Mouse (Mus musculus): ENCODE measurements around the gene Notch3. TPM values are rescaled to one million over a fixed set of nuclear protein-coding genes. Genes with fewer than 3 reads are reported as not detected.
"Not testable (repeated sequence)": the region's sequence is repeated elsewhere in the genome, so short reads cannot be mapped to it uniquely, and the experiment has no call there.

The Notch3 gene
- 6.1 and 8.3 TPM in 2 replicates for polyA plus RNA-seq (2012; rRNA removed)

DNA sequence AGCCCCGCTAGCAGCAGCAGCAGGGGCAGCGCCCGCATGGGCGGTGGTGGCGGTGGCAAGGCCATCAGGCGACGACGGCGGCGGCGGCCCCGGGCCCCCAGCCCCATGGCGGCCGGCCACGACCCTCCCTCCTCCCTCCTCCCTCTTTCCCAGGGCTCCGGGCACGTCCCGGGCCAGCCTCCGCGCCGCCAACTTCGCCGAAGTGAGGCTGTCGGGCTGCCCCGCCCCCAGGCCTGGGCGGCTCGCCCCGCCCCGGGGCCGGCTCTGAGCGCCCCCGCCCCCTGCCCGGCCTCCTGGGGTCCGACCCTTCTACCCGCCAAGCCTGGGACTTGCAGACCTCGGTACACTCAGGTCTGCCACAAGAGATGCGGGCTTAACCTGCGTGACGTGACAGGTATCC is at the start of gene Notch3:
Gene Notch3, minus strand, starts transcription at position 166 of the 400 bp plus-strand sequence.
- Histone ChIP-seq H3K27me3 (ENCODE audit: control insufficient read depth, insufficient read depth, low read length) (peaks cover 10% of the 10 kb centered on the region), H3K4me3 (ENCODE audit: low read depth, low read length) (peak within 1 kb of the TSS; percentile 58), H3K4me1 (ENCODE audit: control insufficient read depth, insufficient read depth, insufficient read length, low read length) (peaks cover 24% of the 10 kb centered on the region), H3K27ac (ENCODE audit: insufficient read depth, low read depth, low read length) (no peak within 1 kb of the TSS), H3K36me3 (ENCODE audit: control insufficient read depth, insufficient read depth, low read length) (no peaks in the 10 kb centered on the region)
- TF ChIP-seq CTCF (IDR thresholded peaks at IDR 0.05; ENCODE audit: extremely low read depth, insufficient read length, insufficient replicate concordance, low read depth, low read length), result no peak
- no peak for TF ChIP-seq POLR2A (IDR thresholded peaks at IDR 0.05; ENCODE audit: low read depth, low read length)
- 2% methylated on average over 38 of the region's 39 CpGs for WGBS

GRCm38 (mm10) chr17:32215587-32215986 is 48.9 kb upstream of the Notch3 start:
- peaks cover 76% of the 10 kb centered on the region for H3K36me3 ChIP-seq (ENCODE audit: control insufficient read depth, insufficient read depth, low read length)
- WGBS, result 73% methylated on average over 4 of the region's 4 CpGs
- not testable (repeated sequence) for H3K4me3 ChIP-seq (ENCODE audit: low read depth, low read length); H3K27ac ChIP-seq (ENCODE audit: insufficient read depth, low read depth, low read length); H3K4me1 ChIP-seq (ENCODE audit: control insufficient read depth, insufficient read depth, insufficient read length, low read length); H3K27me3 ChIP-seq (ENCODE audit: control insufficient read depth, insufficient read depth, low read length)
- TF ChIP-seq CTCF (IDR thresholded peaks at IDR 0.05; ENCODE audit: extremely low read depth, insufficient read length, insufficient replicate concordance, low read depth, low read length), result peak; percentile 54; the same call in 1 of the 2 replicates

DNA sequence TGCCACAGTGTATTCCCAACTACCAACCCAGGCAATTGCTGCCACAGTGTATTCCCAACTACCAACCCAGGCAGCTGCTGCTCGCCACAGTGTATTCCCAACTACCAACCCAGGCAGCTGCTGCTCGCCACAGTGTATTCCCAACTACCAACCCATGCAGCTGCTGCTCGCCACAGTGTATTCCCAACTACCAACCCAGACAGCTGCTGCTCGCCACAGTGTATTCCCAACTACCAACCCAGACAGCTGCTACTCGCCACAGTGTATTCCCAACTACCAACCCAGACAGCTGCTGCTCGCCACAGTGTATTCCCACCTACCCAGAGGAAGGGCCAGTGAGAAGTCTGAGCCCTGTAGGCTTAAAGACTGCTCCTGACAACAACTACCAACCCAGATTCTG is 44.9 kb upstream of the Notch3 start:
- H3K27ac ChIP-seq (ENCODE audit: insufficient read depth, low read depth, low read length); H3K27me3 ChIP-seq (ENCODE audit: control insufficient read depth, insufficient read depth, low read length); H3K4me3 ChIP-seq (ENCODE audit: low read depth, low read length); H3K4me1 ChIP-seq (ENCODE audit: control insufficient read depth, insufficient read depth, insufficient read length, low read length): not testable (repeated sequence)
- WGBS, result 96% methylated on average over 6 of the region's 6 CpGs
- peaks cover 76% of the 10 kb centered on the region for H3K36me3 ChIP-seq (ENCODE audit: control insufficient read depth, insufficient read depth, low read length)

- 37% methylated on average over 3 of the region's 3 CpGs for WGBS
- Histone ChIP-seq H3K36me3 (ENCODE audit: control insufficient read depth, insufficient read depth, low read length) (peaks cover 80% of the 10 kb centered on the region), H3K27me3 (ENCODE audit: control insufficient read depth, insufficient read depth, low read length) (no peaks in the 10 kb centered on the region), H3K27ac (ENCODE audit: insufficient read depth, low read depth, low read length) (no peak overlapping the region), H3K4me1 (ENCODE audit: control insufficient read depth, insufficient read depth, insufficient read length, low read length) (no peaks in the 10 kb centered on the region), H3K4me3 (ENCODE audit: low read depth, low read length) (no peak overlapping the region)
- TF ChIP-seq CTCF (IDR thresholded peaks at IDR 0.05; ENCODE audit: extremely low read depth, insufficient read length, insufficient replicate concordance, low read depth, low read length) (peak; percentile 73; the same call in 1 of the 2 replicates), POLR2A (IDR thresholded peaks at IDR 0.05; ENCODE audit: low read depth, low read length) (no peak)
These were observed 43.1 kb upstream of the Notch3 start for GRCm38 (mm10) chr17:32209752-32210151.

DNA sequence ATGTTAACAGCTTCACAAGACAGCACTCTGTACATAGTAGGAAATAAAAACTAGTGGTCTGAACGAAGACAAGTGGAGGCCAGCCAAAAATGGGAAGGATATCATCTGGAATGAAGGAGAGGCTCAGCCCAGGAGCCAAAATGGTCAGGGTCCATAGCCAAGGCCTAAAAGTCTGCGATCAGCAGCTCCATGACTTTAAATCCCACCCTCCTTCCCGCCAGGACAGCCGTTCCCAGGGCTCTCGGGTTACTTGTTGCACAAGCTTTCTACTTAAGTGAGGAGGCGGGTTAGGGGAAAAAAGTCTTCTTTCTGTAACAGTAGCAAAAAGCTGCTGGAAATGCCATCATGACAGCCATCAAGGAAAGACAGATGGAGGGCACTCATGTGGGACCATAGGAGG is 42.5 kb upstream of the Notch3 start:
- H3K36me3 ChIP-seq (ENCODE audit: control insufficient read depth, insufficient read depth, low read length), result peaks cover 82% of the 10 kb centered on the region
- H3K27ac ChIP-seq (ENCODE audit: insufficient read depth, low read depth, low read length), result no peak overlapping the region

GRCm38 (mm10) chr17:32207586-32208245 is 41.1 kb upstream of the Notch3 start:
- no peaks in the 10 kb centered on the region for H3K27me3 ChIP-seq (ENCODE audit: control insufficient read depth, insufficient read depth, low read length)
- no peak overlapping the region for H3K4me3 ChIP-seq (ENCODE audit: low read depth, low read length)
- WGBS, result 72% methylated on average over 5 of the region's 5 CpGs
- no peaks in the 10 kb centered on the region for H3K4me1 ChIP-seq (ENCODE audit: control insufficient read depth, insufficient read depth, insufficient read length, low read length)
- H3K36me3 ChIP-seq (ENCODE audit: control insufficient read depth, insufficient read depth, low read length), result peaks cover 83% of the 10 kb centered on the region
- TF ChIP-seq POLR2A (IDR thresholded peaks at IDR 0.05; ENCODE audit: low read depth, low read length) (no peak), CTCF (IDR thresholded peaks at IDR 0.05; ENCODE audit: extremely low read depth, insufficient read length, insufficient replicate concordance, low read depth, low read length) (no peak)
- no peak overlapping the region for H3K27ac ChIP-seq (ENCODE audit: insufficient read depth, low read depth, low read length)

More for the DNA sequence above, 42.5 kb upstream of the Notch3 start:
- H3K27me3 ChIP-seq (ENCODE audit: control insufficient read depth, insufficient read depth, low read length), result no peaks in the 10 kb centered on the region
- TF ChIP-seq POLR2A (IDR thresholded peaks at IDR 0.05; ENCODE audit: low read depth, low read length) (no peak), CTCF (IDR thresholded peaks at IDR 0.05; ENCODE audit: extremely low read depth, insufficient read length, insufficient replicate concordance, low read depth, low read length) (no peak)
- no peaks in the 10 kb centered on the region for H3K4me1 ChIP-seq (ENCODE audit: control insufficient read depth, insufficient read depth, insufficient read length, low read length)
- no peak overlapping the region for H3K4me3 ChIP-seq (ENCODE audit: low read depth, low read length)
- WGBS, result 77% methylated on average over 6 of the region's 6 CpGs

GRCm38 (mm10) chr17:32205345-32205744 is 38.7 kb upstream of the Notch3 start:
- peaks cover 87% of the 10 kb centered on the region for H3K36me3 ChIP-seq (ENCODE audit: control insufficient read depth, insufficient read depth, low read length)
- no peak for TF ChIP-seq CTCF (IDR thresholded peaks at IDR 0.05; ENCODE audit: extremely low read depth, insufficient read length, insufficient replicate concordance, low read depth, low read length)
- no peak for TF ChIP-seq POLR2A (IDR thresholded peaks at IDR 0.05; ENCODE audit: low read depth, low read length)
- 59% methylated on average over 3 of the region's 3 CpGs for WGBS

More at GRCm38 (mm10) chr17:32205345-32205744, 38.7 kb upstream of the Notch3 start:
- Histone ChIP-seq H3K4me1 (ENCODE audit: control insufficient read depth, insufficient read depth, insufficient read length, low read length) (no peaks in the 10 kb centered on the region), H3K27me3 (ENCODE audit: control insufficient read depth, insufficient read depth, low read length) (no peaks in the 10 kb centered on the region), H3K27ac (ENCODE audit: insufficient read depth, low read depth, low read length) (no peak overlapping the region), H3K4me3 (ENCODE audit: low read depth, low read length) (no peak overlapping the region)

All from small intestine, adult 2 months (tissue).